Mouse (Mus musculus) left cerebral cortex, adult 11 months (tissue): ENCODE results near the gene Pcf11.

Experiments
- DNase-seq: peaks from one replicate; pipeline ENCODE4 v3.0.0; 2022; ENCODE audit warnings: low spot score

Gene Pcf11

DNA sequence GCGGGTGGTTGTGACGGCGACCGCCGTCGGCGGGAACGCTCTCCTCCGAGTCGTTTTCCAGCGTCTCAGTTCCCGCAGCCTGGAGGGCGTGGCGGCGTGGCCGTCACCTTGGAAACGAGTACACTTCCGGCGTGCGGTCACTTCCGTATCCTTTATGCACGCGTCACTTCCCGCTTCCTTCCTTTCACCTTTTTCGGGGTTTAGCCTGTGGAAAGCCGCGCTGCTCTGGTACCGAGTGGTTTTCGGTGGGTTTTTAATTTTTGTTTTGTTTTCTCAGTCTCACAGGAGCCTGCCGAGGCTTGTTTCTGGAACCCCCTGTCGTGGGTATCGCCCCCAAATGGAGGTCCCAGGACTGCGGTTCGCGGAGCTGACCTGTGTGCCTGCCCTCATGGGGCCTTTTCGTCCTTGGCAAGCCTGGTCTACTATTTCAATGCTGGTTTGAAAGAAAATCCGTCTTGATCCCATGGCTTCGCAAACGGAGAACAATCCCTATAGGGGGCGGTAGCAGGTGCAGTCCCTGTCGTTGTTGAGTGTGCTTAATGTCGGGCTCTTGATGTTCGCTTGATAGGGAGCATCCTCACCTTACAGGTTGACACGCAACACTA, 32.6 kb downstream of the Pcf11 start, which contains the start of gene Ankrd42:
Gene Ankrd42 (minus strand): TSS at position 122 of the 605 bp plus-strand sequence.
- peak; percentile 86 for DNase-seq

GRCm38 (mm10) chr7:92636295-92637011, 33.3 kb downstream of the Pcf11 start:
- DNase-seq = peak; percentile 28

DNA sequence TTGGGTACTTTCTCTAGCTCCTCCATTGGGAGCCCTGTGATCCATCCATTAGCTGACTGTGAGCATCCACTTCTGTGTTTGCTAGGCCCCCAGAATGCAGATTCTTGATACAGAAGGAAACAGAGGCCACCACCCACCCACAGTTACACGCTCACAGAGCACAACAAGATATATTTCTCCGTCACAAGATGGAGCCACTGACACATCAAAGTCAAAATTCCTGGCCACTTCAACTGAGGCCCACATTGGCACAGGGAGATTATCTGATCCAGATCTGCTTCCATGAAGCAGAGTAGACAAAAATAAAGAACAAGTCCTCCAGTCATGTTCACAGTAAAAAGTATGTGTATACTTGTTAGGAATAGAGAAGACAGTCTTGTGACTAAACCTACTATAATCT, 39.6 kb downstream of the Pcf11 start:
- no peak for DNase-seq

DNA sequence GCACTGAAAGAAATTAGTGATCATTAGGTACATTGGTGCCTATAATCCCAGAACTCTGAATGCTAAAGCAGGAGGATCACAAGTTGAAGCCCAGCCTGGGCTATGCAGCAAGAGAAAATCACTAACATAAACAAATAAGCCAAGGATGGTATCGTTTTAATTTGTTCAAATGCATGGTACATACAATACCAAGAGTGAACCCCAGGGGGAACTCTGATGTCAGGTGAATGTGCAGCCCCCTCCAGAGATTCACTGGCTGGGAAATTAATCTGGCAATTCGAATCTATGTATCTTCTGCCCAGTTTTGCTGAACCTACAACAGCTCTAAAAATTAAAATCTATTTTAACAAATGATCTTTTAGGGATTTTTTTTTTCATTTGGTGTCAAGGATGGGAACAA, 45.2 kb downstream of the Pcf11 start:
- no peak for DNase-seq

GRCm38 (mm10) chr7:92610830-92611229, 58.9 kb downstream of the Pcf11 start:
- DNase-seq = no peak

DNA sequence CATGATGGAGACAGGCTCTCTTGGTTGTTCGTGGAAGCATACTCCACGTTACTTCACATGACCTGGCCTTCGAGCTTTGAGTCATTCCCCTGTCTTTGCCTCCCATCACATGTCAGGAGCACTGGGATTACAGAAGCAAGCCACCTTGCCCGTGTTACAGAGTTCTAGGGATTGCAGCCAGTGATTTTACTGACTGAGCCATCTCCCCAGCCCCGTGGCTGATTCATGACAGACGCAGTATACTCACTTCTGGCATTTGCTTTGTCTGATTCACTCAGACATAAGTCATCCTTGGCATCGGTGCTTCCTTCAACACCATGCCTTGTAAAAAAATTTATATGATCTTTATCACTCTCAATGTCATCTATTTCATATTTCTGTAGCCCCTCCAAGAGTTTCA, 64.8 kb downstream of the Pcf11 start:
- no peak for DNase-seq
